Mouse (Mus musculus): ENCODE results near the gene Rps29. TPM values are rescaled to one million over a fixed set of nuclear protein-coding genes. Genes with fewer than 3 reads are reported as not detected.

Gene Rps29
- polyA plus RNA-seq, 1 experiment from 2014 or later = 987 TPM

DNA sequence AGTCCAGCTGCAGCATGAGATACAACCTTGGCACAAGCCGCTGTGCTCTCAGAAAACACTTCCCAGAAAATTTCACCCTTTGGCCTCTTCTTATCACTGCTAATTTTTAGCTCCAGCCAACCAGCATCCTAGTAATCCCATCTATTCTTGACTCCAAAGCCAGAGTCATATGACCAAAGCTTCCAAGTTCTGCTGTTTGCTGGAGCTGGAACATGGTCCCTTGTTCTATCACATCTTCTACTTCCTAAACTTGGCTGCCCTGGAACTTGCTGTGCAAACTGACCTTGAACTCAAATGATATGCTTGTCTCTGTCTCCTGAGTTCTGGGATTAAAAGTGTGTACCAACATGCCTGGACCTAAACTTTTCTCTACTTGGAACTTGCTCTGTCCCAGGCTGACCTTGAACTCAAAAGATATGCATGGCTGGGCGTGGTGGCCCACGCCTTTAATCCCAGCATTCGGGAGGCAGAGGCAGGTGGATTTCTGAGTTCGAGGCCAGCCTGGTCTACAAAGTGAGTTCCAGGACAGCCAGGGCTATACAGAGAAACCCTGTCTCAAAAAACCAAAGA lies 11.7 kb downstream of the Rps29 start:
- no peak overlapping the region for H3K4me2 ChIP-seq (ENCODE audit: low read length)

DNA sequence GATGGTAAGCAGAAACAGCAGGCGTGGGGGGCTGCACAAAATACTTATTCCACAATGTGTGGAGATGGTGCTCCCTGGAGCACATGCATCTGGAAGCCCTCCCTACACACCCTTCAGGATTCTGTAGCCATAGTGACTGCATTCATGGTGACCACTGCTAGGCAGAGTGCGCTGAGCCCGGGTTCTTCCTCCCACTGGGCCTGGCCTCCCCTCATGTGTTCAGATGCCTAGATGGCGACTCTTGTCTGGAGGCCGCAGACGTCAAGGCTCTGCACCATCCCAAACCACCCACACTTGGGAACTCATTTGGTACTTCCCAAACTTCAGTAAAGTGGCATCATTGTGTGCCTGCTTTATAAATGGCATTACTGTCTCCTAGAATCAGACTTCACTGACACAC lies 15.5 kb downstream of the Rps29 start:
- no peaks in the 10 kb centered on the region for H3K27me3 ChIP-seq (replicated peaks; ENCODE audit: control insufficient read depth, insufficient read depth, low read length)
- H3K27ac ChIP-seq (ENCODE audit: low read length) = no peak overlapping the region
- H3K4me2 ChIP-seq (ENCODE audit: low read length) = no peak overlapping the region
- H3K4me3 ChIP-seq (replicated peaks; ENCODE audit: low read length) = no peak overlapping the region
- H3K9me3 ChIP-seq (ENCODE audit: control insufficient read depth, low read length) = no peaks in the 10 kb centered on the region
- H3K4me1 ChIP-seq (replicated peaks; ENCODE audit: control insufficient read depth, insufficient read depth, low read length) = no peaks in the 10 kb centered on the region
- 71% methylated on average over 6 of the region's 6 CpGs for WGBS
- no peak for ATAC-seq
- H3K36me3 ChIP-seq (ENCODE audit: control insufficient read depth, insufficient read depth) = no peaks in the 10 kb centered on the region
- H3K9ac ChIP-seq (replicated peaks; ENCODE audit: low read depth, low read length) = no peak overlapping the region

More for the DNA sequence above, 11.7 kb downstream of the Rps29 start:
- H3K36me3 ChIP-seq (ENCODE audit: control insufficient read depth, insufficient read depth) = no peaks in the 10 kb centered on the region
- no peak overlapping the region for H3K4me3 ChIP-seq (replicated peaks; ENCODE audit: low read length)
- H3K27me3 ChIP-seq (replicated peaks; ENCODE audit: control insufficient read depth, insufficient read depth, low read length) = no peaks in the 10 kb centered on the region
- no peak for ATAC-seq
- no peaks in the 10 kb centered on the region for H3K4me1 ChIP-seq (replicated peaks; ENCODE audit: control insufficient read depth, insufficient read depth, low read length)
- H3K9me3 ChIP-seq (ENCODE audit: control insufficient read depth, low read length) = no peaks in the 10 kb centered on the region
- 92% methylated on average over 5 of the region's 5 CpGs for WGBS
- no peak overlapping the region for H3K9ac ChIP-seq (replicated peaks; ENCODE audit: low read depth, low read length)
- no peak overlapping the region for H3K27ac ChIP-seq (ENCODE audit: low read length)

DNA sequence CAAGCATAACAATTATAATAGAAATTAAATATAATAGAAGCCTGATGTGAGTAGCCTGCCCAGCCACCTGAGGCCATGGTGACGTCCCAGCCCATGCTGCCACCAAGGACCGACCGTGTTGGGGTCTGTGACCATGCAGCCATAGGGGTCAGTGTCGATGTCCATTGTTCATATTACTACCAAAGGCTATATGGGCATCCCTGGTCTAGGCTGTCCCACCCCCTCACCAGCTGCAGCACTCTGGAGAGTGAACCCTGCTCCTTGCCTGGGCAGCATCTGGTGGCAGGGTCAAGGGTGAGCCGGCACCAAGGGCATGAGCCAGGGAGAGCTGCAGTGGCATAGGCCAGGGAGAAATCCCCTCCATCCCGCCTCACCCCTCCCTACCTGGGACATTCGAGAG lies 19.1 kb downstream of the Rps29 start:
- Histone ChIP-seq H3K27me3 (replicated peaks; ENCODE audit: control insufficient read depth, insufficient read depth, low read length) (no peaks in the 10 kb centered on the region), H3K36me3 (ENCODE audit: control insufficient read depth, insufficient read depth) (no peaks in the 10 kb centered on the region), H3K27ac (ENCODE audit: low read length) (no peak overlapping the region), H3K4me1 (replicated peaks; ENCODE audit: control insufficient read depth, insufficient read depth, low read length) (no peaks in the 10 kb centered on the region), H3K4me2 (ENCODE audit: low read length) (no peak overlapping the region), H3K9ac (replicated peaks; ENCODE audit: low read depth, low read length) (no peak overlapping the region), H3K4me3 (replicated peaks; ENCODE audit: low read length) (no peak overlapping the region), H3K9me3 (ENCODE audit: control insufficient read depth, low read length) (no peaks in the 10 kb centered on the region)
- 89% methylated on average over 7 of the region's 7 CpGs for WGBS
- no peak for ATAC-seq

DNA sequence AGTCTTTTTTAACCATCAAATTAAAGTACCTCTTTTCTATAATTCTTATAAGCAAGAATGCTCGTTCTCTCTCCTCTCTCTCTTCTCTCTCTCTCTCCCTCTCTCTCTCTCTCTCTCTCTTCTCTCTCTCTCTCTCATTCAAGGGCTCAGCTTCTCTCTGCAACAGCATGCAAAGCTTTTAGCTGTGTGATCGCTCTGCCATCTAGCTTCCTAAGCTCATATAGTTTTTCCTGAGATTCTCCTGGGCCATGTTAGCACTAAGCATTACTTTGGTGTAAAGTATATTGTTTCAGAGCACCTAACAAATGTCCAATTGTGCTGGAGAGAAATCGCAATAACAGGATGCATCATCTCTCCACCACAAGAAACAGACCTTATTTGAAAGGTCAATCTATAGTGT lies 19.8 kb downstream of the Rps29 start:
- Histone ChIP-seq H3K36me3 (ENCODE audit: control insufficient read depth, insufficient read depth) (no peaks in the 10 kb centered on the region), H3K4me1 (replicated peaks; ENCODE audit: control insufficient read depth, insufficient read depth, low read length) (no peaks in the 10 kb centered on the region), H3K9me3 (ENCODE audit: control insufficient read depth, low read length) (no peaks in the 10 kb centered on the region), H3K27me3 (replicated peaks; ENCODE audit: control insufficient read depth, insufficient read depth, low read length) (no peaks in the 10 kb centered on the region), H3K4me2 (ENCODE audit: low read length) (no peak overlapping the region), H3K4me3 (replicated peaks; ENCODE audit: low read length) (no peak overlapping the region), H3K27ac (ENCODE audit: low read length) (no peak overlapping the region), H3K9ac (replicated peaks; ENCODE audit: low read depth, low read length) (no peak overlapping the region)
- ATAC-seq = no peak
- 94% methylated on average over 3 of the region's 3 CpGs for WGBS

DNA sequence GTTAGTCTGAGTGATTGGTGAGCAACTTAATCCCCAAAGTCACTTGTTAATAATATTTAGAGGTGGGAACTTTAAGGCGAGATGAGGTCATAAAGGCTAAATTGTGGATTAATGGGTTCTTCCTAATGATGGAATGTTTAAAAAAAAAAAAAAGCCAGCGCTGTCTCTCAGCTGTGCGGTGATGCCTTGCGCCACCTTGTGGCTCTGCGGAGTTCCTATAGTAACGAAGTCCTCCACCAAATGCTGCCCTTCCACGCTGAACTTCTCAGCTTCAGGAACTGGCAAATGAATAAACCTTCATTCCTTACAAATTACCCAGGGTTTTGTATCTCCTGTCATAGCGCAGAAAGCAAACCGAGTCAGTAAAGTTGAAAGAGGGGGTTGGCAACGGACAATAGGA lies 27.0 kb downstream of the Rps29 start:
- no peaks in the 10 kb centered on the region for H3K9me3 ChIP-seq (ENCODE audit: control insufficient read depth, low read length)
- no peaks in the 10 kb centered on the region for H3K27me3 ChIP-seq (replicated peaks; ENCODE audit: control insufficient read depth, insufficient read depth, low read length)
- no peak overlapping the region for H3K27ac ChIP-seq (ENCODE audit: low read length)
- H3K36me3 ChIP-seq (ENCODE audit: control insufficient read depth, insufficient read depth) = no peaks in the 10 kb centered on the region
- no peak overlapping the region for H3K4me3 ChIP-seq (replicated peaks; ENCODE audit: low read length)
- no peak overlapping the region for H3K9ac ChIP-seq (replicated peaks; ENCODE audit: low read depth, low read length)
- H3K4me1 ChIP-seq (replicated peaks; ENCODE audit: control insufficient read depth, insufficient read depth, low read length) = 0 out of 2 replicates have a peak, but pooled peaks cover 3% of the 10 kb centered on the region
- peak; percentile 55; the same call in 1 of the 2 replicates for ATAC-seq
- 11% methylated on average over 10 of the region's 10 CpGs for WGBS
- no peak overlapping the region for H3K4me2 ChIP-seq (ENCODE audit: low read length)

DNA sequence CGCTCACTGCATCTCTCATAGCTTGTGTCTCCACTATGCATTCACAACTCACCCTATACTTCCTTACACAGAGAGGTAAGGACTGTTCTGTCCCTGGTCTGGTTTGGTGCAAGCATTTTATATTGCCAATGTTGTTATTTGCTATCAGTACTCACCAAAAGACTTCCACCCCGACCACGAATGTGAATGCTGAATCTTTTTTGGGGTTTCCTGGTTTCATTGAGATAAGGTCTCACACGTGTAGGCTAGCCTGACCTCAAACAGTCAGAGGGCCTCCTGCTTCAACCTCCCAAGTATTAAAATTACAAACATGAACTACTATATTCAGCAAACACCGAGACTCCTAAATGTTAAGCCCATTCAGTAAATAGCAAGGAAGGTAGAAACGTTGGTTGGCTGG lies 27.7 kb downstream of the Rps29 start:
- Histone ChIP-seq H3K4me2 (ENCODE audit: low read length) (no peak overlapping the region), H3K9ac (replicated peaks; ENCODE audit: low read depth, low read length) (no peak overlapping the region), H3K36me3 (ENCODE audit: control insufficient read depth, insufficient read depth) (no peaks in the 10 kb centered on the region), H3K4me1 (replicated peaks; ENCODE audit: control insufficient read depth, insufficient read depth, low read length) (0 out of 2 replicates have a peak, but pooled peaks cover 3% of the 10 kb centered on the region), H3K9me3 (ENCODE audit: control insufficient read depth, low read length) (no peaks in the 10 kb centered on the region), H3K4me3 (replicated peaks; ENCODE audit: low read length) (no peak overlapping the region), H3K27ac (ENCODE audit: low read length) (no peak overlapping the region), H3K27me3 (replicated peaks; ENCODE audit: control insufficient read depth, insufficient read depth, low read length) (no peaks in the 10 kb centered on the region)
- 86% methylated on average over 6 of the region's 6 CpGs for WGBS
- ATAC-seq = no peak

DNA sequence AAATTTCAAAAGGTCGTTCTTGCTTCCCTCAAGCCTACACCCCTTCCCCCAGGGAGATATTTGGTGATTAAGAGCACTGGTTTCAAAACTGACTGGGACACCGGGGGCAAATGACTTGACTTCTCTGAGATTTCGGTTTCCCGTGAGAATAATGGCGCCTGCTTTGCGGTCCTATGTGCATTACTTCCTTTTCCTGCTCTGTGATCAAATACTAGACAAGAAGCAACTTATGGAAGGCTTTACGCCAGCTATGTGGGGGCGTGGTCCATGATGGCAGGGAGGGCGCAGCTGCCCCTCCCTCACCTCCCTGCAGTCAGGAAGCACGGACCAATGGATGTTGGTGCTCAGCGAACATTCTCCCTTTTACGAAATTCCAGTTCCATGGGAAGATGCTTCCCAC lies 28.5 kb downstream of the Rps29 start:
- no peak for ATAC-seq
- H3K4me3 ChIP-seq (replicated peaks; ENCODE audit: low read length) = no peak overlapping the region
- H3K27me3 ChIP-seq (replicated peaks; ENCODE audit: control insufficient read depth, insufficient read depth, low read length) = no peaks in the 10 kb centered on the region
- no peaks in the 10 kb centered on the region for H3K9me3 ChIP-seq (ENCODE audit: control insufficient read depth, low read length)
- H3K4me1 ChIP-seq (replicated peaks; ENCODE audit: control insufficient read depth, insufficient read depth, low read length) = 0 out of 2 replicates have a peak, but pooled peaks cover 3% of the 10 kb centered on the region
- H3K9ac ChIP-seq (replicated peaks; ENCODE audit: low read depth, low read length) = no peak overlapping the region
- H3K36me3 ChIP-seq (ENCODE audit: control insufficient read depth, insufficient read depth) = no peaks in the 10 kb centered on the region
- H3K4me2 ChIP-seq (ENCODE audit: low read length) = no peak overlapping the region
- H3K27ac ChIP-seq (ENCODE audit: low read length) = no peak overlapping the region
- WGBS = 78% methylated on average over 12 of the region's 12 CpGs

DNA sequence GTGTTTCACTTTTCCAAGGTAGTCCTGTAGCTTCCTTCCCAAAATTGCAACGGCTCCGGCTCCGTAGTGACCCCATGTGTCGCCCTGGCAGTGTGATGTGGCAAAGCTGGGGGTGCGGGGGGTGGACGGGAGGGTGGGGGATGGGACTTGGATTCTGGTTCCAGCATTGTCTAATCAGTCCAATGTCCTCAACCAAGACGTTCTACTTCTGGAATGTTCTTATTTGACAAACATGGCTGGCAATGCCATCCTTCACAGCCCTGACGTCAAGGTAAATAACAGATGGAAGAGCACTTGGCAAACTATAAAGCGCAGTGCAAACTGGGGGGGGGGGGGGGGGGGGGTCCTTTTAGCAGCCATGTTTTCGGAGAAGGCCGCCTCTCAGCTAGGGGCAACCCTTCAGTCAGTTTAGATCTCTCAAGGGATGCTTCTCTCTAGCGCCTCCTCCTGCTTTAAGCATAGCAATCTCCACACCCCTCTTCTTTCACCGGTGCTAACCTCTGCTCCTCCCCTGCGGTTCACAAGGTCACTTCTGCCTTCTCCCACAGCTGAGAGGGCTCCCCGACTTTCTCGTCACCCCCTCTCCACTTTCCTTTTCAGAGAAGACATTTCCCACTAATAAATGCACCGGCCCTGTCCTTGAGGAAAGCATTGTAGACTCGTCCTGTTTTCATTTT lies 29.2 kb downstream of the Rps29 start:
- Histone ChIP-seq H3K4me2 (ENCODE audit: low read length) (no peak overlapping the region; the same call in 1 of the 2 replicates), H3K4me3 (replicated peaks; ENCODE audit: low read length) (no peak overlapping the region), H3K4me1 (replicated peaks; ENCODE audit: control insufficient read depth, insufficient read depth, low read length) (0 out of 2 replicates have a peak, but pooled peaks cover 3% of the 10 kb centered on the region), H3K27ac (ENCODE audit: low read length) (no peak overlapping the region), H3K27me3 (replicated peaks; ENCODE audit: control insufficient read depth, insufficient read depth, low read length) (no peaks in the 10 kb centered on the region), H3K9ac (replicated peaks; ENCODE audit: low read depth, low read length) (no peak overlapping the region), H3K9me3 (ENCODE audit: control insufficient read depth, low read length) (no peaks in the 10 kb centered on the region), H3K36me3 (ENCODE audit: control insufficient read depth, insufficient read depth) (no peaks in the 10 kb centered on the region)
- no peak for ATAC-seq
- WGBS = 43% methylated on average over 17 of the region's 18 CpGs

DNA sequence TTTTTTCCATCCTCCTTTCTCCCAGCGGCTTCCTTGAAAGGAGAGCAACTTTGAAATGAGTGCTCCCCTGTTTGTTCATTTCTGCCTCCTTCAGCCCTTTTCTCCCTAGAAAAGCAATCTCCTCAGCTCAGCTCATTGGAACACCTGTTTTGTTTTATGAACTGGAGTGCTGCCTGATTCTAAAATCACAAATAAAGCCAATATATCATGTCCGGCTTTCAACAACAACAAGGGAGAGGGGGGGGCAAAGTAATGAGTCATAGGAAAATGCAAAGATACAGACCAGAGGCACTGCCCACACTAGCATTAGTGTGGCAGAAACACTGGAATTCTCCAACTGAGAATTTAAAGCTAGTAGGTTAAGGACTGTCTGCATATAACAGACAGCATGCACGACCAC lies 31.4 kb downstream of the Rps29 start:
- Histone ChIP-seq H3K9me3 (ENCODE audit: control insufficient read depth, low read length) (no peaks in the 10 kb centered on the region), H3K4me3 (replicated peaks; ENCODE audit: low read length) (no peak overlapping the region), H3K4me2 (ENCODE audit: low read length) (no peak overlapping the region), H3K9ac (replicated peaks; ENCODE audit: low read depth, low read length) (no peak overlapping the region), H3K27ac (ENCODE audit: low read length) (no peak overlapping the region), H3K36me3 (ENCODE audit: control insufficient read depth, insufficient read depth) (no peaks in the 10 kb centered on the region), H3K4me1 (replicated peaks; ENCODE audit: control insufficient read depth, insufficient read depth, low read length) (0 out of 2 replicates have a peak, but pooled peaks cover 3% of the 10 kb centered on the region), H3K27me3 (replicated peaks; ENCODE audit: control insufficient read depth, insufficient read depth, low read length) (no peaks in the 10 kb centered on the region)
- no peak for ATAC-seq
- WGBS = 87% methylated on average over 3 of the region's 3 CpGs
